Mouse (Mus musculus) heart, adult 2 months (tissue): Measurements from ENCODE around the gene Wdr18.

Experiments used
- CTCF ChIP-seq: fragments of 200-600 bp; IDR thresholded peaks from 2 replicates; pipeline ENCODE4 v1.8.1; 2022; ENCODE audit warnings: antibody characterized with exemption, mild to moderate bottlenecking, moderate library complexity
- POLR2A ChIP-seq: fragments of 200-500 bp; IDR thresholded peaks from 2 replicates; pipeline ENCODE4 v1.6.1; 2011; ENCODE audit warnings: mild to moderate bottlenecking, low read depth, low read length, control low read depth; ENCODE audit not compliant: insufficient read depth

DNA sequence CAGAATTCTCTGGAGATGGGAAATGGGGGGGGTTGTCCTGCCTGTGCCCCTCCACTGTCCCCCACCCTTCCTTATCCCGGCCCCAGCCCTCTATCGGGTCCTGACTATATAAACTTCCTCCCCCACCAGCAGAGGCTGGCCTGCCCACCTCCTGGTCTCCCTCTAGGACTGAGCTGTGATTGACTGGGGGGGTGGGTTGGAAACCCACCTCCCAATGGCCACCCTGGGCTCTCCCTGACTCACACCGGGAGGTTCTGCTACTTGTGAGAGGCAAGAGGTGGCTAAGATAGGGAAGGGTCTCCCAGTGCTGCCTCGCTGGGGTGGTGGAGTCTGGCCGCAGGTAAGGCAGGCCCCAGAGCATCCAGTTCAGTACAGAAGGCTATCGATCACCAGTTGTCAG is 12.4 kb upstream of the Wdr18 start:
- TF ChIP-seq CTCF (no peak), POLR2A (no peak)
